Mouse (Mus musculus) liver, embryonic 14.5 days (tissue): ENCODE measurements around the gene Nme7.

ENCODE experiments used
- CTCF ChIP-seq: IDR thresholded peaks from 2 replicates; pipeline ENCODE4 v1.5.1; 2016; ENCODE audit warnings: antibody characterized with exemption, low read depth, control low read depth
- EP300 ChIP-seq: IDR thresholded peaks from 2 replicates; pipeline ENCODE4 v1.6.1; 2016; ENCODE audit warnings: antibody characterized with exemption, low read depth

DNA sequence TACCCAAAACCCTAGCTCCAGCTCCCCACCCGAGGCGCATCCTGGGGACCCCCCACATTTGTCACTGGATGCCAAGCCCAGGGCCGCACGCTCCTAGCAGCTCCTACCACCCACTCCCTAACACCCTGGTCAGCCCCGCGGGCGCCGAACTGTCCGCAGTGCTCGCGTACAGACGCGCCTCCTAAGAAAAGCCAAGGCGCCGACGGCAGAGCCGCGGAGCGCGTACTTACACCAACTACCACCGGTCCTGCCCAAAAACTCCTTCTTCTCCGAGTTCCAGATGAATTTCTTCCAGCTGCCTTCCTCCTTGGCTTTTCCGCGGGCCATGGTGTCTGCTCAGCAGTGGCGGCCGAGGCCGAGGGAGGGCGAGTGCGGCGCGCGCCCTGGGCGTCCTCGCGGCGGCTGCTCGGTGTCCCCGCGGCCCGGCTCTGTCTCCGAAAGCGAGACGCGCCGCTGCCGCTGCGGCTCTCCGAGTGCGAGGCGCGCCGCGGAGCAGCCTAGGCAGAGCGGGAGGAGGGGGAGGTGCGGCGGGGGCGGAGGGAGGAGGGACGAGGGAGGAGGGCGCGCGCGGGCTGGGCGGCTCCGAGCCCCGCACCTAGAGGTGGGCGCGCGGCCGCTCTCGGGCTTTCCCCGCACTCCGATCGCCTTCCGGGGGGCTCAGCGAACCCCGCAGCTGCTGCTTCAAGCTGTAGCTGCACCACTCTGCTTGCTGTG lies 153.8 kb downstream of the Nme7 start:
- no peak for TF ChIP-seq CTCF
- no peak for TF ChIP-seq EP300
